Mouse (Mus musculus): Measurements from ENCODE around the gene Wfdc13.

Gene Wfdc13

GRCm38 (mm10) chr2:164684807-164685206 lies at the start of gene Wfdc13:
Wfdc13 (plus strand) TSS chr2:164685107.
- DNase-seq (ENCODE audit: low spot score), result no peak

DNA sequence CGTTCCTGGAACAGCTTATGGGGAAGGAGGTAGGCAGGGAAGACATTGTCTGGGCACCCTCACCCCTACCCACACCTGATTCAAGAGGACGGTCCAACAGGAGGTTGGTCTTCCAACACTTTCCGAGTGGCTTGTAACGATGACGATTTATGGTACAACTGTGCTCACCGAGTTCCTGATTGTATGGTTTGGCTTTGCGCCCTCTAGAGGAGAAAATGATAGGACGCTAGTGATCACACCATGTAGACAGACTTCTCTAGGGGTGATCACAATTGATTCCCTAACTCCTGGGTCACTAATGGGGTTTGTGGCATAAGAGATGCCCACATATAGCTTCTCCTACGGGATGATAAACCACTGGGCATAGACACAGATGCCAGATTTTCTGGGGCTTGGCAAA lies 49.6 kb upstream of the Wfdc13 start:
- DNase-seq (ENCODE audit: low spot score), result no peak

GRCm38 (mm10) chr2:164638696-164639095 lies 46.2 kb upstream of the Wfdc13 start, which contains the start of gene Wfdc16:
Wfdc16 (minus strand) TSS chr2:164638796.
- no peak for DNase-seq (ENCODE audit: low spot score)

GRCm38 (mm10) chr2:164641129-164641528 lies 43.8 kb upstream of the Wfdc13 start:
- no peak for DNase-seq (ENCODE audit: low spot score)

DNA sequence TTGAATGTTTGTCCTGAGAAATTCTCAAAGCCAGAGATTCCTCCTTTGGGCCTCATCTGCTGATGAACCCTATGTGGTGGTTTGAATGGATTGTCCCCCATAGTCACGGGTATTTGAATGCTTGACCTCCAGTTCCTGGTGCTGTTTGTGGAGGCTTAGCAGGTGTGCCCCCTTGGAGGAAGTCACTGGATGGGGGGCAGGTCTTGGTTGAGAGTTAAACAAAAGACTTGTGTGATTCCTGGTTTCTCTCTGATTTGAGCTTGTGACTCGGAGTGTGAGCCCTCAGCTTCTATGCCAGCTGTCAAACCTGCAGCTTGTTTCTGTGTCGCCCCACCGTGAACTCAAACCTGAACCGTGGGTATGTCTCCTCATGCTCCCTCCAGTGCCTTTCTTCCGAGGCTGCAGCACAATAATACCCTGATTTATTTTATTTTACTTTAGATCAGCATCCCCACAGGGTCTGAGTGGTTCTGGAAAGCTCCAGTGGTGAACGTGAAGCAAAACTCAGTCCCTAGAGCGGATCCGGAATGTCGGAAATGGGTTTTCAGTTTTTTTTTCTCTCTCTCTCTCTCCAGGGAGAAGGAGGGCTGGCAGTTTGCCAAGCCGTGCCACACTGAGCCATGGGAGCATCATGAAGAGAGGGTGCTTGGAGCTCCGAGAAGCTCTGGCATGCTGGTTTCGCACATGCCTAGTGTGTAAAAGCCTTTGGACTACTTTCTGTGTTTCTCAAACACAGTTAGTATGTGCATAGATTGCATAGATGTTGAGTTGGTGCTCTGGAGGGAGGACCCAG lies 42.8 kb upstream of the Wfdc13 start:
- no peak for DNase-seq (ENCODE audit: low spot score)

- DNase-seq (ENCODE audit: low spot score), result no peak
Observed at GRCm38 (mm10) chr2:164655858-164656257, 29.0 kb upstream of the Wfdc13 start, which contains the start of gene Wfdc10. Wfdc10 (plus strand) TSS chr2:164656046.

DNA sequence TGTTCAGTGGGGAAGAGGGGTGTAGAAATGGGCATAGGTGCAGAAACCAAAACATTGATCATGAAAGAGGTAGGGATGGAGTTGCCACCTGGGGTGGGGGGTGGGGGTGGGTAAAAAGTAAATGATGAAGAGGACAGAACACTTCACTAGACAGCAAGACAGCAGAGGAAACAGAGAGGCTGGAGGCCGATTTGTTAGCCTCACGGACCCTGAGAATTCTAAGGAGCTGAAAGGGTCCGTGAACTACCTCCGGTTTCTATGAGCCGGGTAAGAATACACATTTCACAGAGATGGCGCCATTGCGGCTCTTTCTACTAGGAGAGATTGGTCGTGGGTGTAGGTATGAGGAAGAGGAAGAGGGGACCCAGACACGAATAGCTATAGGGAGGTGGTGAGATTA lies 28.4 kb upstream of the Wfdc13 start, which contains the start of gene Wfdc9:
Gene Wfdc9, minus strand, starts transcription at position 101 of the 400 bp plus-strand sequence.
- no peak for DNase-seq (ENCODE audit: low spot score)

DNA sequence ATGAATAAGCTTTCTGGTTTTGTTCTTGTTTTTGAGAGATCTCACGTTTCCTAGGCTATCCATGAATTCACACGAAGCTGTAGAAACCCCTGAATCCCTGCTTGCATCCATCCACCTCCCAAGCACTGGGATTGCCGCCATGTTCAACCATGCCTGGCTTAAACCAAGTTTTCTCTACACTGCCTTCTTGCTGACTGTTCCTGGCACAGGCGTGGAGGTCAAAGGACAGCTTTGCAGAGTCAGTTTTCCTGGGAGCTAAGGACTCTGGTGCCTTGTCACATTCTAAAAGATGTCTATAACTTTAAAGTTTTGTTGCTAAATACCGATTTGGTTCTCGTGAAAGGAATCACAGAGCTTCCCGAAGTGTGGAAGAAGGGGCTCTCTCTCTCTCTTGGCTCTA lies 20.1 kb upstream of the Wfdc13 start:
- no peak for DNase-seq (ENCODE audit: low spot score)

GRCm38 (mm10) chr2:164670261-164670660 lies 14.6 kb upstream of the Wfdc13 start:
- DNase-seq (ENCODE audit: low spot score), result no peak

DNA sequence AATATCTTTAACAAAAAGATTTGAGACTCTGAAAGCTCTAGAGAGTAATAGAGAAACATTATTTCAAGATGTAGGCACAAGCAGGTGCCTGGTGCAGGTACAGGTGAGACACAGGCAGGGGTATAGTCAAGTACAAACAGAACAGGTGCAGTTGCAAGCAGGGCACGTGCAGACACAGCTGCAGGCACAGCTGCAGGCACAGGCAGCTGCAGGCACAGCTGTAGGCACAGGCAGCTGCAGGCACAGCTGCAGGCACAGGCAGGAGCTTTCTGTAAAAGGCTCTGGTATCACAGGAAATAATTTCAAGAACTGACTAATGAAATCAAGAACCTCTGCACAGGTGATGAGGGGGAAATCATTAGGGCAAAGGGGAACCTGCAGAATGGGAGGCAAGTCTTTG lies 14.0 kb upstream of the Wfdc13 start:
- DNase-seq (ENCODE audit: low spot score), result no peak

DNA sequence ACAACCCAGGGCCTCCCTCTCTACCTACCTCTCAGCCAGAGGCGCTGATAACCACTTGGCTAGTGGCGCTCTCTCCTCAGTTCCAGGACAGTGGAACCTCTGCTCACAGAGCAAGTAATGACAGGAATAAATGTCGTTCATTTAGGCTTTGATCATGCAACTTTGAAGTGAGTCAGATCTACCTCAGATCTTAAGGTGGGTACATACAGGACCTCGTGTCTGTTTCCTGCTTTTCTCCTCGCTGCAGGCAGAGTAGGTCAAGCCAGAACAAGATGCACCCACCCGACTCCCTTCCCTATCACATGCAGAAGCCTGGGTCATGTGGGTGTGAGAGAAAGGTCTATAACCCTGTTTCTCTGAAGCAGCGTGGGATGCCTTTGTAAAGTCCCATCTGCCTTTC lies 10.9 kb upstream of the Wfdc13 start, which contains the start of gene Wfdc11:
Gene Wfdc11, minus strand, starts transcription at position 101 of the 400 bp plus-strand sequence.
- no peak for DNase-seq (ENCODE audit: low spot score)

GRCm38 (mm10) chr2:164676103-164676502 lies 8.8 kb upstream of the Wfdc13 start:
- DNase-seq (ENCODE audit: low spot score), result no peak

DNA sequence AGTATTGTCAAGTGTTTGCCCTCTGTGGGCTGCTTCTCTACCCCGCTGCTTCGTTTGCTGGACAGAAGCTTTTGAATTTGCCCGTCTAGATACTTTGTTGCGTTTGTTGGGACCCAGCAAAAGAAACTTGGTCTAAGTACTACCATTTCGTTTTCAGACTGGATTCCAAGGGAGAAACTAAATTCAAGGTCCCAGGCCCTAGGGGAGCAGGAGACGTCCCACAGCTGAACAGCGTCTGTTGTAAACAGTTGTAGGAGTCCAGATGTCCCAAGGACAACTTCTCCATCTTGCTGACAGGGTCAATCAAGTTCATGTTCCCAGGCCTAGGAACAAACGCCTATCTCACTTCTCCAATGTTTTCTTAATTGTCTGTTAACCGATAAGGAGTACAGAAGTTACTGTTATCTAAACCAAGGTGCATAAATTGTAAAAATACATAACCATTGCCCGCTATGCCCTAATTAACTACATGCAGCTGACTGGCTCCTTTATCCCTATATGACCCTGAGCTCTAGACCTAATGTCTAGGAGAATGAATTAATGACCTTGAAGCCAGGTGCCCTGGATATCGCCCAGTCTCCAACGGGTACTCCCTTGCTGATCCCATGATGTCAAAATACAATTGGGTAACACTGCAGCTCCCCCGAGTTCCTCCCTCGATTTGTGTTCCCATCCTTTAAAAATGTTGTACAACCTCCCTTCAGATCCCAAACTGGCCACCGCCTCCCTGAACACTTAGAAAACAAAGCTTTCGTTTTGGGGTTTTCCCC lies 7.8 kb upstream of the Wfdc13 start:
- no peak for DNase-seq (ENCODE audit: low spot score)

DNA sequence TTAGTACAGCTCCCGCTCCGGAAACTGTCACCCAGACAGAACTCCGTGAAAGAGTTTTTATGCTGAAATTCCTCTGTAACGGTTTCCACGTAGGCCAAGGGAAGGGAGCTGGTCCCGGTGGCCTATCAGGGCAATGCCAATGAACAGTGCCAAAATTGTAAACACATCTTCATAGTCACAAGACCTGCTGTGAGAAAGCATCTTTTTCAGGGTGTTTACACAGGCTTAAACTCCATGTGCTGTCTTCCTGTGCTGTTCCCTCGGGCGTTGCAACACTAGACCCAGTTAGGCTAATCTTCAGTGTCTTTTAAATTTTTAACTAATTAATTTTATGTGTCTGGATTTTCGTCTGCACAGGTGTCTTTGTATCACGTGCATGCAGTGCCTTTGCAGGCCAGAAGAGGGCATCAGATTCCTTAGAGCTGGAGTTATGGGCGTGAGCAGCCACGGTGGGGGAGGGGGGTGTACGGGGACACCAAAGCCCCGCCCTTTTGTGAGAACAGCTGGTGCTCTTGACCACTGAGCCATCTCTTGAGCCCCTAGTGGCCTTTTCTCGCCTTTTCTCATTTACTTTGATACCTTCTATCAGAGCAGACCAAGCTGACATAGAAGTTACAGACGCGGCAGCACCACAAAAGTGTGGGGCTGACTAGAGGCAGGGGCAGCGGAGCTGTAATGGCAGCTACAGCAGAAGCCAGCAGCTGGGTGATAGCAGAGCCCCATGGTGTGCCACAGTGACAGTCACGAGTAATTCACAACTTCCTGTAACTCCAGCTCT lies 5.9 kb upstream of the Wfdc13 start:
- DNase-seq (ENCODE audit: low spot score), result peak; percentile 38

DNA sequence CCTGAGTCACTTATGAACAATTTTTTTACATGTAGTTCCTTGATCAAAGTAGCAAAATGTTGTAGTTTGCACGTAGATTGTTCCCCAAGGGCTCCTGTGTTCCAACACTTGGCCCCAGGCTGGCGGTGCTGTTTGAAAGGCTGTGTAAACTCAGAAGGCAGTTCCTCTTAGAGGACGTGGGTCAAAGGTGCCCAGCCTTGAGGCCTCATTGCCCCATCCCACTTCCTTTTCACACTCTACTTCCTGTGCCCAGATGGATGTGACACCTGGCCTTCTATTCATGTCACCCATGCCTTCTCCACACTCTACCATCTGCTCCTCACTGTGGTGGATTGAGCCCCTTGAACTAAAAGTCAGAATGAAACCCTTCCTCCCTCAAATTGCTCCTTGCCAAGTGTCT lies 5.0 kb upstream of the Wfdc13 start:
- DNase-seq (ENCODE audit: low spot score), result no peak

DNA sequence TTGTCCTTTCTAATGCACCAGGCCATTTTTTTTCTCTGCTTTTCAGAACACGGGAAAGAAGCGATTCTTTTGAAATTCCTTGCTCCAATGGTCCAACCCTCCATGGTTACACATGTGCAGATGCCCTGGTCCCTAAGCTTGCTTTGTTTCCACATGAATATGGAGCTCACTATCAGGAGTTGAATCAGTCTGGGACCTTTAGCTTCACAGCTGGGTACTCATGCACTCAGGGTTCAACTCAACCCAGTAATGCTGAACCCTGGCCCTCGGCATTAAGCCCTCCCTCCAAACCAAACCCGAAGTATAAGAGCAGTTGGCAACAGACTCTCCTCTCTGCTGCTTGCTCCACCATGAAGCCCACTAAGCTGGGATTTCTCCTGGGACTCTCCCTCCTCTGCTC lies 13.3 kb downstream of the Wfdc13 start, which contains the start of gene Spint4:
Gene Spint4, plus strand, starts transcription at position 301 of the 400 bp plus-strand sequence.
- DNase-seq (ENCODE audit: low spot score), result no peak

GRCm38 (mm10) chr2:164700959-164701358 lies 16.1 kb downstream of the Wfdc13 start:
- DNase-seq (ENCODE audit: low spot score), result no peak

- DNase-seq (ENCODE audit: low spot score), result no peak
Observed at GRCm38 (mm10) chr2:164701761-164702160, 16.9 kb downstream of the Wfdc13 start.

DNA sequence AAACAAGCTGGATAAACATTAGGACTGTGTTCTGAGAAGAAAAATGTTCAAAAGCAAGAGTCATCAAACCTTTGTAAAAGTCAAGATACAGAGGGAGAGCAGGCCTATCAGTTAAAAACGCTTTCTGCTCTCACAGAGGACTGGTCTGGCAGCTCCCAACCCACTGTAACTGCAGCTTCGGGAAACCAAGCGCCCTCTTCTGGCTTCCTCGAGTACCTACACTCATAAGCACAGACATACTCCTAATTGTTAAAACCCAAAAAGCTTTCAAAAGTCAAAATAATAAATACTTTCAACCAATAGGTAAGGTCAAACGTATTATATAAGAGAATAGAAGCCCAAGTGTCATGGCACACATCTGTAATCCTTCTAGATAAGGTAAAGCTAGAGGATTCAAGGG lies 19.3 kb downstream of the Wfdc13 start:
- DNase-seq (ENCODE audit: low spot score), result no peak

GRCm38 (mm10) chr2:164705328-164705727 lies 20.4 kb downstream of the Wfdc13 start:
- DNase-seq (ENCODE audit: low spot score), result no peak

- DNase-seq (ENCODE audit: low spot score), result no peak
Observed at GRCm38 (mm10) chr2:164705991-164706390, 21.1 kb downstream of the Wfdc13 start.

DNA sequence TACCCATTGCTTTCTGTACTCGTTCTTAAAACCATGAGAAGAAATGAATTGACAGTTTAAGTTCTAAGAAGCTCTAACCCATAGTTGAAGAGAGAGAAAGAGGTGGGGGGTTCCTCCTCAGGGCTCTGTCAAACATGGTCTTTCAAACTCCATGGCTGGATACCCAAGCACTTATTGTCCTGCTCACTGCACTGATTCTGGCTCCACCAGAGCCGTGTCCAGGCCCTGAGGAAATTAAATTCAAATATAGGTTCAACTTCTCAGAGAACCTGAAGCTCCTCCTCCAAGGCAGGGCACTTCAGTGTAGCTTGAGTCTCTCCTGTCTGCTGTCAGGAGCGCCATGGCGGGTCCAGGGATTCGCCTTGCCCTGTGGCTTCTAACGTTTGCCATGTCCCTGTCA lies 30.1 kb downstream of the Wfdc13 start, which contains the start of gene Spint5:
Gene Spint5, plus strand, starts transcription at position 301 of the 400 bp plus-strand sequence.
- DNase-seq (ENCODE audit: low spot score), result no peak

All from layer of hippocampus, adult 9-10 months (tissue).